Mouse (Mus musculus) kidney, embryonic 15.5 days (tissue): Measurements from ENCODE around the gene Lpp. TPM values are rescaled to one million over a fixed set of nuclear protein-coding genes. Genes with fewer than 3 reads are reported as not detected.

Source experiments
- ATAC-seq: fragments of 200-750 bp; cut with Nextera tagmentation; replicated peaks from 2 replicates; pipeline ENCODE4 v1.8.0; 2017; ENCODE audit warnings: moderate TSS enrichment; ENCODE audit not compliant: low FRiP score
- H3K27ac ChIP-seq: fragments of 300-500 bp; sonication (generic); 2 replicates; pipeline ENCODE4 v1.5.1; 2015; ENCODE audit warnings: mild to moderate bottlenecking, inconsistent platforms
- H3K27me3 ChIP-seq: fragments of 300-500 bp; sonication (generic); 2 replicates; pipeline ENCODE4 v1.6.1; 2015; ENCODE audit warnings: inconsistent platforms
- H3K36me3 ChIP-seq: fragments of 300-500 bp; sonication (generic); 2 replicates; pipeline ENCODE4 v1.6.1; 2015; ENCODE audit warnings: inconsistent platforms
- H3K4me1 ChIP-seq: fragments of 300-500 bp; sonication (generic); 2 replicates; pipeline ENCODE4 v1.6.1; 2015; ENCODE audit warnings: inconsistent platforms
- H3K4me2 ChIP-seq: fragments of 300-500 bp; sonication (generic); 2 replicates; pipeline ENCODE4 v1.6.1; 2015; ENCODE audit warnings: moderate library complexity, mild to moderate bottlenecking, inconsistent platforms
- H3K4me3 ChIP-seq: fragments of 300-500 bp; sonication (generic); replicated peaks from 2 replicates; pipeline ENCODE4 v1.5.1; 2015; ENCODE audit warnings: mild to moderate bottlenecking, inconsistent platforms
- H3K9ac ChIP-seq: fragments of 300-500 bp; sonication (generic); 2 replicates; pipeline ENCODE4 v1.6.1; 2015; ENCODE audit warnings: mild to moderate bottlenecking, inconsistent platforms
- H3K9me3 ChIP-seq: fragments of 300-500 bp; sonication (generic); replicated peaks from 2 replicates; pipeline ENCODE4 v1.6.1; 2016; ENCODE audit warnings: inconsistent platforms
- WGBS: fragments of 180-500 bp; shearing (Covaris S2); methylation state at CpG from one replicate; pipeline ENCODE4 v1.1.7; 2015; ENCODE audit warnings: mixed read lengths; 5-methylcytosine and 5-hydroxymethylcytosine counted together
- polyA plus RNA-seq: library from polyadenylated mRNA; unstranded; fragments of >200 nt; fragmentation: Nextera tagmentation; extraction: Ambion mirVana; gene quantifications from 2 replicates; pipeline ENCODE4 v1.2.1, GENCODE M21; 2015

Lpp gene
- polyA plus RNA-seq, 1 experiment from 2014 or later: 58.6 TPM

DNA sequence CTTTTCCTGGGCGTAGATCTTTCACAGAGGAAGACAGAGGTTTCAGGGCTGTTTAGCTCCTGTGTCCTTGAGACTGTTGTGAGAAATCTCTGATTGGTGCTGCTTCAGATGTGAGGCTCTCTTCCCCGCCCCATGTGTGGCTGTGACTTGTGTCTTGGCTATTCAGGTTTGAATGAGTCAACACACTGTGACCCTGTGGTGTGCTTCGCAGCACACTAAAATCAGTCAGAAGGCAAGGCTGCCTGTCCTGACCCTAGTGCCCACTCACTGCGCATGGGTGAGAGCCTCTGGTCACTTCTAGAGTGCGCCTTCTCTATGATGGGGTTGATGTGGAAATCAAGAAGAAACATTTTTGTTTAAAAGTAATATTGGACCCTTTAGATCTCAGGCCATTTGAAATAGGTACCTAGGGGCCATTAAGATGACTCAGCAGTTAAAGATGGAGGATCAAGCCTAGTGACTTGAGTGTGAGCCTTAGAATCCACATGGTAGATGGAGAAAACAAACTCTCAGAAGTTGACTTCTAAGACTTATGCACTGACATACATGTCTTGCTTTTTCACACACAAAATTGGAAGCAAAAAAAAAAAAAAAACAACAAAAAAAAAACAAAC is 114.7 kb downstream of the Lpp start:
- no peak for ATAC-seq
- Histone ChIP-seq H3K4me3 (no peak overlapping the region), H3K36me3 (no peaks in the 10 kb centered on the region), H3K4me2 (no peak overlapping the region), H3K9ac (no peak overlapping the region), H3K4me1 (peaks cover 21% of the 10 kb centered on the region), H3K9me3 (no peaks in the 10 kb centered on the region), H3K27ac (no peak overlapping the region), H3K27me3 (no peaks in the 10 kb centered on the region)
- 91% methylated on average over 5 of the region's 5 CpGs for whole genome bisulfite sequencing

DNA sequence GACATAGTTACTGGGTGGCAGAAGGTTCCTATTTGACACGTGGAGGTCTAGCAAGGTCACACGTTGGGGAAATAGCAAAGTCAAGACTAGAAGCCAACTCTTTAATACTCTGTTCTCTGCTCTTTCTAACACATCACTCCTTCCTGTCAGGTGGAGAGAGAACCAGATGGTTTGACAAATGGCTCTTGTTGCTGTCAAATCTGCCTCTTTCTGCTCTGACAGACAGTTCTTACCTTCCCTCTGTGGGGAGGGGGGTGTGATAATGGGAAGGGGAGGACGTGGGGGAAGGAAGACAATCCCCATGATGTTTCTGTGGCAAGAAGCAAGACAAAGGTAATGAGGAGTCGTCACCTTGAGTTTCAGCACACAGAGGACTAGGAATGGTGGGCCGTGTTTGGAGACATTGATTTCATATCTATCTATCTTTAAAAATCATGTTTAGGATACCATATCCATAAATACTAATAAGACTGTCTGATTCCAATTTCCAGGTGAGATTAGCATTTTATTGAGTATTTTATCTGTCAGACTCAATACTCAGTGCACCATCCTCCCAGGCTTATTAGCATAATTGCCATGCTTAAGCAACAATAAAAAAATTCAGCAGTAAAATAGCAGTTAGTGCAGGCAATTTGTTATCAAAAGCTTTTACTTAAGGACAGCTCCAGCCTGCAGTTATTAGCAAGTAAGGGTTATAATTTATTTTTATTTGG is 115.9 kb downstream of the Lpp start:
- H3K9ac ChIP-seq: no peak overlapping the region
- ATAC-seq: no peak
- H3K4me1 ChIP-seq: peaks cover 21% of the 10 kb centered on the region
- WGBS: 80% methylated on average over 5 of the region's 5 CpGs
- H3K4me3 ChIP-seq: no peak overlapping the region
- H3K9me3 ChIP-seq: no peaks in the 10 kb centered on the region
- H3K27ac ChIP-seq: no peak overlapping the region
- H3K4me2 ChIP-seq: no peak overlapping the region
- no peaks in the 10 kb centered on the region for H3K36me3 ChIP-seq
- no peaks in the 10 kb centered on the region for H3K27me3 ChIP-seq

DNA sequence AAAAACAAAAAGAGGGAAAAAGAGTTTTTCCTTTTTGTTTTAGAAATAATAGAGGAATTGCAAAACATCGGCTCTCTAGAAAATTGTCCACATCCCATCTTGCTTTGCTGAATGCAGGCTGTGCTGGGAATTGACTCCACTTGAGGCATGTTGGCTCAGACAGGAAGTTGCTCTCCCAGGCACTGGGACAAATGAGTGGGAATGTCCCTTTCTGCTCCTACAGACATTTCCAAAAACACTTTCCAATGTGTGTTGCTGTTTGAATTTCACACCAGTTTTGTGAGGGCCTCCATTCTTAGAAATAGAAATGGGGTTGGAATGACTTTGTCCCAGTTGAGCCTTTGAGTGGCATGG is 116.5 kb downstream of the Lpp start:
- no peak overlapping the region for H3K4me2 ChIP-seq
- no peak for ATAC-seq
- H3K4me1 ChIP-seq: peaks cover 18% of the 10 kb centered on the region
- 51% methylated on average over 1 of the region's 1 CpGs for WGBS
- no peaks in the 10 kb centered on the region for H3K36me3 ChIP-seq
- H3K27me3 ChIP-seq: no peaks in the 10 kb centered on the region
- H3K9ac ChIP-seq: no peak overlapping the region
- no peaks in the 10 kb centered on the region for H3K9me3 ChIP-seq
- H3K4me3 ChIP-seq: no peak overlapping the region
- H3K27ac ChIP-seq: no peak overlapping the region

DNA sequence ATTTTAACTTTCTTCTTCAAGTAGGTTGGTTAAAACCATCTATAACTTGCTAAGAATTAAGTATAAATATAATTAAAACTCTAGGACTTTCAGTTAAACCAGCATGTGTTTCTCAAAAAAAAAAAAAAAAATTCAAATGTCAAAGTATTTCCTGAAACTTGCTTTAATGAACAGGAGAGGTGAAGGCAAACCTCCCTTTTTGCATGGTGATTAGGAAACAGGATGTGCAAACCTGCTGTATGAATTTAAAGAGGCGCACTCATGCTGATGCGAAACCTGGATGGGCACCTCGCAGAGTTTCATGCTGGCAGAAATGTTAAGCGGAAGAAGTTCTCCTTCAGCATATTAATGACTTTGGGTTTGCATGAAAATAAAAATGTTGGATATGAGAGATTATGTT is 119.9 kb downstream of the Lpp start:
- ATAC-seq: no peak
- Histone ChIP-seq H3K9me3 (no peaks in the 10 kb centered on the region), H3K27ac (no peak overlapping the region), H3K36me3 (no peaks in the 10 kb centered on the region), H3K9ac (no peak overlapping the region), H3K4me3 (no peak overlapping the region), H3K27me3 (no peaks in the 10 kb centered on the region), H3K4me1 (peaks cover 7% of the 10 kb centered on the region), H3K4me2 (no peak overlapping the region)
- WGBS: 93% methylated on average over 4 of the region's 4 CpGs

DNA sequence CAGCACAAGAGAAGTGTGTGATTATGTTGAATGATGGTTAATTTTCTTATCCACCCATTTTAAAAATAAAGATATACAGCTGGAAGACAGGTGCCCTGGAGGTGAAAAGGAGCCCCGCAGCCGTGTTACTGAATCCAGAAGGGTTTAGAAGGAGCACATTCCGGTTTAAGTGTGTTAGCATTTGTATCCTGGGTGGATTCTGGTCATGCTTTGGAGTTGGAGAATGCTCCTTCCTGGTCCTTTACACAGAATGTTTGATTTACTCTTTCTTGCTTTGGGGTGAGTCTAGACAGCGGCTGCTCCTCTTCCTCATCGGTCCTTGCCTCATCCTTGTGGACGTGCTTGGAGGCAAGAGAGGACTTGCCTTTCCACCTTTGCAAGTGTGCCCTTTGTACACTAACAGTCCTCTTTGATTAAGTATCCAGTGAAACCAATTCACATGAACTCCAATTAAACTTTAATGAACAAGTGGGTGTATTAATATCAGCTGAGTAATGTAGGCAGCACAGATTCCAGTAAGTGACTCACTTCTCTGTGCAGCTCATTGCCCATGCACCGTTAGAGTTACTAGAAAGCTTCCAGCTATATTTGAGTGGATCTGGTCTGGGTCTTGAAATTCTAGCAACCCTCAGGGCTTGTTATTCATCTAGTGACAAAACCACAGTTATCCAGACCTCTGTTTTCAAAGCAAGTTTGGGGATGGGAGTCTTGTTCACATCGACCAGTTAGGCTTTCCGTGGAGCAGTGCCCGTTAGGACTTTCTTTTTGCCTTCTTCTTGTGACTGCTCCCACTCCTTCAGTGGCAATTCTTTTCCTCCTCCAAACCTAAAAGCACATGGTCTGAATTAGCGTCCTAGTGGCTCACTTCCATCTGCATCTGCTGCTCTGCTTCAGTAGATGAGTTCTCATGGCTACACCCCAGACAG is 121.8 kb downstream of the Lpp start:
- Histone ChIP-seq H3K36me3 (no peaks in the 10 kb centered on the region), H3K4me3 (no peak overlapping the region), H3K9ac (no peak overlapping the region), H3K4me2 (no peak overlapping the region), H3K27me3 (no peaks in the 10 kb centered on the region), H3K4me1 (peaks cover 7% of the 10 kb centered on the region), H3K9me3 (no peaks in the 10 kb centered on the region), H3K27ac (no peak overlapping the region)
- WGBS: 78% methylated on average over 11 of the region's 11 CpGs
- no peak for ATAC-seq

DNA sequence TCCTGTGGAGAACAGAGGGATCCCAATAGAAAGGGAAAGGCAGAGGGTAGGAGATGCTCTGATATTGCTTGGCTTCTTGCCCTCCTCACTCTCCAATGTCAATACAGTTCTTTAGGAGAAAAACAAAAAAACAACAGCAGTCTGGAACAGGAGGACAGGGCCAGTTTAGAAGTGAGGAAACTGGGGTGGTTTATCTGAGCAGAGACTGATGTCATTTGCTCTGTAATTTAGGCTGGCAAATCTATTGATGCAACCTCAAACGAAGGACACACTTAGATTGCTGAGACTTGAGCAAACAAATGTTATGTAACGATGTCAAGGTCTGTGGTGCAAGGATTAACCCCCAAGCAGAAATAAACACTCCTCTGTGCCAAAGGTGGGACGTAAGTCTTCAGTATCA is 123.7 kb downstream of the Lpp start:
- H3K27me3 ChIP-seq: no peaks in the 10 kb centered on the region
- no peak overlapping the region for H3K4me3 ChIP-seq
- no peak for ATAC-seq
- H3K27ac ChIP-seq: no peak overlapping the region
- H3K9me3 ChIP-seq: no peaks in the 10 kb centered on the region
- no peak overlapping the region for H3K9ac ChIP-seq
- H3K4me2 ChIP-seq: no peak overlapping the region
- H3K36me3 ChIP-seq: no peaks in the 10 kb centered on the region
- 78% methylated on average over 3 of the region's 3 CpGs for WGBS
- peaks cover 7% of the 10 kb centered on the region for H3K4me1 ChIP-seq

DNA sequence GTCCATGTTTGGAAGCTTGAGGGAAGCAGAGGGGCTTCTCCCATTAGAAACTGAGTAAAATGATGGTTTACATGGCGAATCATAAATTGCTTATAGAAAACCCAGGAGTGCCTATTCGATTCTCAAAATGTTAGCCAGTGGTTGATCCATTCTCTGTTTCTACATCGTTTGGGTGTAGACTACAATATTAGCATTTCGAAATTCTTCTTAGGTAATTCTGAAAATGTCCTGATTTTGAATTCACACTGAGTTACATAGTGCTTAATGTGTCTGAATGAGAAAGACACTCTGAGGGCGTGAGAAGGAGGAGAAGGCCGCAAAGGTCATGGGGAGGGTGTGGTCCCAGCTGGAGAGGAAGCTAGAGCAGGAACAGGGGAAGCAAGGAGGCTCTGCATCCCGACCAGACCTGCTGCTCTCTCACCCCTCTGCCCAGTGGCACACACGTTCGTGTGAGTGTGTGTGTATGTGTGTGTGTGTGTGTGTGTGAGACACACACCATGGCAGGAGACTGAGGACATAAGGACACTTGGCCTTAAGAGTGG is 124.3 kb downstream of the Lpp start:
- Histone ChIP-seq H3K9ac (no peak overlapping the region), H3K4me2 (no peak overlapping the region), H3K4me3 (no peak overlapping the region), H3K36me3 (no peaks in the 10 kb centered on the region), H3K27me3 (no peaks in the 10 kb centered on the region), H3K4me1 (peaks cover 7% of the 10 kb centered on the region), H3K27ac (no peak overlapping the region), H3K9me3 (no peaks in the 10 kb centered on the region)
- WGBS: 58% methylated on average over 9 of the region's 9 CpGs
- no peak for ATAC-seq

GRCm38 (mm10) chr16:24518785-24519184 is 125.5 kb downstream of the Lpp start:
- H3K4me3 ChIP-seq: no peak overlapping the region
- no peak overlapping the region for H3K27ac ChIP-seq
- no peaks in the 10 kb centered on the region for H3K9me3 ChIP-seq
- H3K27me3 ChIP-seq: no peaks in the 10 kb centered on the region
- WGBS: 75% methylated on average over 7 of the region's 7 CpGs
- no peak overlapping the region for H3K4me2 ChIP-seq
- peaks cover 7% of the 10 kb centered on the region for H3K4me1 ChIP-seq
- no peaks in the 10 kb centered on the region for H3K36me3 ChIP-seq
- no peak overlapping the region for H3K9ac ChIP-seq
- no peak for ATAC-seq

DNA sequence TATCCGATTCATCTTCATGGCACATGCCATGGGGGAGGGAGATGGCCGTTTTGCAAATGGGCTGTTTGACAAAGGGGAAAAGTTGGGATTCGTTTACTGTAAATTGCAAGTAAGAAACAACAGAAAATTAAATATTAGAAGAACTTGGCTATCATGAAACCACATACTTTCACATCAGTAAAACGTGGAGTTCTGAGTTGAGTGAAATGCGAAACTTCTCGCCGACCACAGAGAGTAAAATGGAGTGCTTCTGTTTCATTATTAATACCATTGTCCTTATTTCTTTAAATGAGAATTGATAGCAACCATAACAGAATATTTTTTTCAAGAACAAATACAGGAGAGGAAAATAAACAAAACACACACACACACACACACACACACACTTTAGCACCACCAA is 133.9 kb downstream of the Lpp start:
- H3K9me3 ChIP-seq: no peaks in the 10 kb centered on the region; the same call in 1 of the 2 replicates
- no peaks in the 10 kb centered on the region for H3K4me1 ChIP-seq
- H3K9ac ChIP-seq: no peak overlapping the region
- 92% methylated on average over 7 of the region's 7 CpGs for WGBS
- no peak overlapping the region for H3K27ac ChIP-seq
- no peaks in the 10 kb centered on the region for H3K27me3 ChIP-seq
- no peak overlapping the region for H3K4me2 ChIP-seq
- no peak for ATAC-seq
- H3K36me3 ChIP-seq: no peaks in the 10 kb centered on the region
- H3K4me3 ChIP-seq: no peak overlapping the region

GRCm38 (mm10) chr16:24531681-24532080 is 138.4 kb downstream of the Lpp start:
- H3K4me3 ChIP-seq: no peak overlapping the region
- no peaks in the 10 kb centered on the region for H3K36me3 ChIP-seq
- WGBS: 80% methylated on average over 2 of the region's 2 CpGs
- ATAC-seq: no peak
- H3K9me3 ChIP-seq: no peaks in the 10 kb centered on the region; the same call in 1 of the 2 replicates
- H3K27ac ChIP-seq: no peak overlapping the region
- H3K9ac ChIP-seq: no peak overlapping the region
- H3K4me1 ChIP-seq: no peaks in the 10 kb centered on the region
- H3K27me3 ChIP-seq: no peaks in the 10 kb centered on the region
- H3K4me2 ChIP-seq: no peak overlapping the region

DNA sequence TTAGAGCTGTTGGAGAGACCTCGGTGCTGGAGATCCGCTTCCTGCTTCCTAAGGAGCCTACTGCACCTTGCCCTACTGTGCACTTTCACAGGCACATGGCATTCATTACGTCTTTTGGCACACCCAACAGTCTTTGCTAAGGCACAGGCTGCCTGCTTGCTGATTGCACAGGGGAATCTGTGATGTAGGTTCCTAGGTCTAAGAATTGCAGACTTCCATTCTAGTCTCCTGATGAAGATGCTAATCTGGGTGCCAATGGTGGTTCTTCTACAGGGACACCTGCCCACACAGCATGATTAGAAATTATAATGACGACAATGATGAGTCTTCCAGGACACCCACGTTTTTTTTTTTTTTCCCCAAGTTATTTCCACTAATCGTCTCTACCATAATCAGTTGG is 141.9 kb downstream of the Lpp start:
- H3K9me3 ChIP-seq: no peaks in the 10 kb centered on the region
- WGBS: 79% methylated on average over 6 of the region's 6 CpGs

GRCm38 (mm10) chr16:24536261-24536660 is 143.0 kb downstream of the Lpp start:
- Histone ChIP-seq H3K36me3 (no peaks in the 10 kb centered on the region), H3K9ac (no peak overlapping the region), H3K4me1 (no peaks in the 10 kb centered on the region), H3K4me3 (no peak overlapping the region), H3K4me2 (no peak overlapping the region), H3K9me3 (no peaks in the 10 kb centered on the region), H3K27me3 (no peaks in the 10 kb centered on the region), H3K27ac (no peak overlapping the region)
- WGBS: 59% methylated on average over 7 of the region's 7 CpGs
- no peak for ATAC-seq

More for the DNA sequence above, 141.9 kb downstream of the Lpp start:
- Histone ChIP-seq H3K9ac (no peak overlapping the region), H3K4me1 (no peaks in the 10 kb centered on the region), H3K27ac (no peak overlapping the region), H3K4me2 (no peak overlapping the region), H3K27me3 (no peaks in the 10 kb centered on the region), H3K36me3 (no peaks in the 10 kb centered on the region), H3K4me3 (no peak overlapping the region)
- no peak for ATAC-seq
